Mouse (Mus musculus) forelimb bud, embryonic 11.5 days (tissue): ENCODE measurements at regions not wholly inside any gene's neighbourhood (a gene's known extent, or its start where the extent isn't known, plus 50 kb on each side); places are given as distances from the start of the nearest gene placed in this dataset.
"Not testable (repeated sequence)": the region's sequence is repeated elsewhere in the genome, so short reads cannot be mapped to it uniquely, and the experiment has no call there.

Experiments used
- DNase-seq: peaks from one replicate; pipeline ENCODE4 v3.0.0-alpha.2; 2012; ENCODE audit warnings: low read depth, low spot score

GRCm38 (mm10) chr8:31518903-31519302, 1909.6 kb upstream of the 5930422O12Rik start:
- no peak for DNase-seq

DNA sequence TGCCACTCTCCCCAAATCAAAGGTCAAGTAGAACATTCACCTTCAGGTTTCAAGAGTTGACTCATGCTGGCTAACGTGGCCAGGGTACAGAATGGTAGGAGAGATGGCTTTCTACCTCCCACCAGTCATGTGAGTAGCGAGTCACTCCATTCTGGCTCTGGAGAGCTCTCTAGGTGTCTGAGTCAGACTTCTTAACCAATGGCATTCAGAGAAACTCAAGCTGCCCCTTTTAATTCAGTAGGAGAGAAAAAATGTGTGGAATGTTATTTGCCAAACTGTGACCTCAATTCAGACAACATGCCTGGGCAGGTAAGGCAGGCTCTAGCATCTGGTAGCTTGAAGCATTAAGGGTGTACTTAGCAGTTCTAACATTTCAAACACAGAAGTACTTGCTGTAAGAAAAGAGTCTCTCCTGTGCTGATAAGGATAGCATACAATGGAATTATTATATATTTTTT, 1907.5 kb upstream of the 5930422O12Rik start:
- DNase-seq, result peak; percentile 48

DNA sequence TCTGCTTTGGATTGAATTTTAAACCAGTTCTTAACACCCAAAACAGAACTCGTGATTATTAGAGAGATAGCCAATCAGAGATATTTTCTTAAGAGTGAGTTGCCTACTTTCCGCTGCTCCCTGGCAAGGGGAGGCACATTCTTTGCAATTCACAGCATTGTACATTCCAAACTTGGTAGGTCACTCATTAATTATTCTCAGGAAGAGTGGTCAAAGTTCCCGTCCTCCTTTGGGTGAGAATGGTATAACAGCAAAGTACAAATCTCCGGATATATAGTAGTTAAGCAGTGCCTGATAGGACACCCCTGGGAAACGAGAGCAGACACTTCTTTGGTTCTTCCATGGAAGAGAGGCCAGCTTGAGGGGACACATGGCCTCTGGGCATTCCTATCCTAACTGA, 1903.4 kb upstream of the 5930422O12Rik start:
- DNase-seq, result no peak

DNA sequence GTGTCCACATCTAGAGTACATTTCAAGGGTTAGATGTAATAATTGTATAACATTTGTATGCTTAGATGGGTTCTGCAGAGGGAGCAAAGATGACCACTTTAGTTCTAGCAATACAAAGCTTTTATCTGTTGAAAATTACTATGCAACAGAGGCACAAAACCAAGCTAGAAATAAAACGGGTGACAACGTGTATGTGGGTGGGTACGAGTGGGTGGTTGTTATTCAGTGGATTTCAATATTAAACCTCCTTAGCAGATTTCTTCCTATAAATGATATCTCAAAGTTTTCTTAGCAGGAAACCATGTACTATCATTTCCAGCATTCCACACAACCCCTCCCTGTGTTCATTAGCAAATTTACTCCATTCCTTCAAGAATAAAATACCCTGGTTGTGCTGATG, 1889.3 kb upstream of the 5930422O12Rik start:
- DNase-seq, result no peak

DNA sequence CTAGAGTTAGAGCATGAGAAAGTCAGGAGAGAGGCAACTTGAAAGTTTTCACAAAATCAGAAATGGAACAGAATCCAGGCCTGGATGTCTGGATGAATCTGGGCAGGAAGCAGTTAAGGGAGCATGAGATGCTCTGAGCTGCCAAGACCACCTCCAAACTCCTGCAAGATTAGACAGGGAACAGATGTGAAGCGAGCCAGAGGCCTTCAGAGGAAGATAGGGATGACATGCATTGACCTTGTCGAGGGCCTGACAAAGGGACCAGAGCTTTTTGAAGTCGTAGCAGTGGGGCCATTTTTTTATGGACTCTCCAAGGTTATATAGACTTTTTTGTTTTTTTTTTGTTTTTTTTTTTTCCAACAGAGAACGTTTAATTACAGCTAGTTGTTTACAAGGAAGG, 1886.9 kb upstream of the 5930422O12Rik start:
- no peak for DNase-seq

- DNase-seq, result no peak
Measured at GRCm38 (mm10) chr8:31574136-31574535, 1854.4 kb upstream of the 5930422O12Rik start.

DNA sequence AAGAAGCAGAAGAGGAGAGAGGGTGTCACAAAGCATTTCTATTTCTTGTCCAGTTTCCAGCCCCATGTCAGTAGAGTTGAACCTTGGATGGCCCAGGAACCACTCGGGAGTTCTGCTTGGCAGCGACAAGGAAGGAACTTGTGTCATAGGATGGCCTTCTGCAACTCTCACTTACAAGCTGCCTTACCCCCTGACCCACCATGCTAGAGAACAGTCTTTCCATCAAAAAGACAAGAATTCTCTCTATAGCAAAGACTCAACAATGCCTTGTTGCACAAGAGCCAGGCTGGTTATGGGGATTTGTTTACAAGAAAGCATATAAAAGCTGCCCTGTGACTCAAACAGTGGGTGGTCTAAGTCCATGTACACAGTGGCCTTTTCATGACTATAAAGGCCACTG, 1852.4 kb upstream of the 5930422O12Rik start:
- peak; percentile 1 for DNase-seq

- no peak for DNase-seq
Measured at GRCm38 (mm10) chr8:31584661-31585060, 1843.8 kb upstream of the 5930422O12Rik start.

DNA sequence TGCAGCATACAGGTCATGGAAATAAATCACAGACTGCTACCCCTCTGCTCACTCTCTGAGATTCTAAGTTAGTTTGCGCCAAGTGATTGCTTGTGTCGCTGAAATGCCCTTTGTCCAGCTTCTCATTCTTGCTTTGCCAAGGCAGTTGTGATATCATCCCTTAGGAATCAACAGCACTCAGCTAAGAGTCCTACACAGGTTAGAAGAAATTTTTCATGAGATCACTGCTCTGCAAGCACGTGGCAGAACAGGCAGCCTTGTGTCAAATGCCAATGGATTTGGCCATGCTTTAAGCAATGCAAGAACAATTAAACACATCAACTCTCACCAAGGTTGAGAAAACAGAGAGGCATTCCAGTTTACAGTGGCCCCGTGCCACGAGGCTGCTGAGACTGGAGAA, 1829.0 kb upstream of the 5930422O12Rik start:
- DNase-seq, result no peak

GRCm38 (mm10) chr8:31600979-31601378, 1827.5 kb upstream of the 5930422O12Rik start:
- no peak for DNase-seq

DNA sequence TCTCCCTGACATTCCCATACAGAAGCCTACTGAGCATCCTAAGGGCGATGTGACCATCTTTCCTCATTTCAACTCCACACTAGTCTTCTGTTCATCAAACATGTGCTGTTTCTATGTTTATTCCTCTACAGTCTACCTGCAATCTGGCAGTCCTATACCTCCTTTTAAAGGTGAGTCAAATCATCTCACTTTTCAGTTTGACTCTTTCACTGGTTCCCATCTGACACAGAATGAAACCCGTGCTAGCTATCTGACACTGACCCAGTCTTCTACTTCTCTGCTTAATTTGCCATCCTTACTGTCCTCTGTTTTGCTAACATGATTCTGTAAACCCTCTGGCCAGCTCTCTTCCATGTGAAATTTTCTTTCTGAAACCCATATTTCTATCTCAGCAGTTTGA, 1812.0 kb upstream of the 5930422O12Rik start:
- DNase-seq, result no peak

DNA sequence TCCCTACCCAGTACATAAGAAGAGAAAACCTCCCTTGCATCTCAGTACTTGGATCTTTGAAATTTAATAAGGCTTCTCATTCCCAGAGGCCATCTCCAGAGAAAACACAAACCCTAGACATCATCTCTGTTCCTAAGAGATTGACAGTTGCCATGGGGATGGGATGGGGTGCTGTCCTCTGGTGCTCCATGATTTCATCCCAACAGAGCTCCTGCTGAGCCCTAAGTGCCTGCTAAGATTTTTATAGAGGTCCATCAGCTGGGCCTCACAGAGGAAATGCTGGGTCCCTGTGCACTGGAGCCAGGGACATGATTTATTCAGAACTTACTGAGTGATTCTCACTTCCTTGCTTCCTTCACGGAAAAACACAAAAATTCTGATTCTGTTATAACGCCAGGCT, 1800.8 kb upstream of the 5930422O12Rik start:
- DNase-seq, result no peak

DNA sequence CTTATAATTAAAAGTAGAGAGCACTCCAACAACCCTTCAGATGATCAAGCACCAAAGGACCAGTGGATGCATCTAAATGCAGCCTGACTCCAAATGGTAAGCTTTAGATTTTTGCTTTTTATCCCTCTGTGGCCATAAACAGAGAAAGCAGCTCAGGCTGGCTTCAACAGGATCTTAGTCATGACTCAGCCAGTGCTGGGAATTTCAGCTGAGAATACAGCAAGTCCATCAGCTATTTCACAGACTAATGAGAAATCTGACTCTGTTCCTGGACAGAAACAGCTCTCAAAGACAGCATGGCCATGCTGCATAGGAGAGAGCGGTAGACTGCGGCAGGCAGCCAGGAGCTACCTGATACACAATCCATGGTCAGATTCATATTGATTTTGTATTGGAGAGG, 1800.4 kb upstream of the 5930422O12Rik start:
- peak; percentile 16 for DNase-seq

DNA sequence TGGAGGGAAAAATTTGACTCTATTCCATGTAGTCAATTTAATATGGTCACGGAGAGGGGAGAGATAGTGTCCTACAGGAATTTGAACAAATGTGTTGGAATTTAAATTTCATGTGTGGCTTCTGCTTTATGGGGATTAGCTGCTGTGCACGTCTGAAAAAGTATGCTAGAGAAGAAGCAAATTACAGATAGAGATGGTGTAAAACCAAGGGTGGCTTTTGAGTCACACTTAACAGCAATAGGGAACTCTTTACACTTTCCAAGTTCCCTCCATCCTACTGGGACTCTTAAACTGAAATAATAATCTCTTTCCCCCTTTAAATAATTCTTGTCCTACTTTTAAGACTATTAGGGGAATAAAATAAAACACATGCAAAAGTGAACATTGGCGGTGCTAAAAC, 1790.1 kb upstream of the 5930422O12Rik start:
- DNase-seq, result no peak

DNA sequence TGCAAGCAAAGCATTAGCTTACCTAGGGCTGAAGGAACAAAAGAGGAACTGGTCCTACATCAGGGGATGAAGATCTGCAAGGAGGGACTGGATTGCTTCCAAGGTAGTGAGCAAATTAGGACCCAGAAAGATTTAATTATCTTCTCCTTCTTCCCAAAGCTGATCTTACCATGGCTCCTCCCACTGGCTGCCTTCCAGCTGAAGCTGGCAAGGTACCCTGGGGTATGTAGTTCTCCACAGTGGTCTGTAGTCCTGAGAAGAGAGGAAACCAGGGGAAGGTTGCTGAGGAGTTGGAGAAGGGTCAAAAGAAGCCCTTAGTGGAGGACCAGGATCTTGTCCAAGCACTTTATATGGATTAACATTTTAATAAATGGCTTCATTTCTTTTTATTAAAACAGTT, 1764.8 kb upstream of the 5930422O12Rik start:
- no peak for DNase-seq

DNA sequence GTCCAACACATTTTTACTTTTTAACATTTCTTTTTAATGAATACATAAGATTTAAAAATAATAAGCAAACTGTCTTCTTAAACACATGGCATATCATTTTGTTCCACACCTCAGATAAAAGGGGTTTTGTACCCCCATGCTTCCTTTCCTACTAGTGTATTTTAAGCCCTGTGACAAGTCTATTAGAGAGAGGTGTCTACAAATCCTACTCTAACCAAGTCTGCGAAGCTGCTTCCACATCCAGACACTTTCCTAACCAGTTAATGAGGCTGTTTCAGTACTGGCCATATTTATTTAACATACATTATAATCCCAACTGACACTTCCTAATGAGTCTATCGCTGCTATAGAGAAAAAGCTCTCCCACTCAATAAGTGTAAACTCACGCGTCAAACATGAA, 1763.0 kb upstream of the 5930422O12Rik start:
- no peak for DNase-seq

DNA sequence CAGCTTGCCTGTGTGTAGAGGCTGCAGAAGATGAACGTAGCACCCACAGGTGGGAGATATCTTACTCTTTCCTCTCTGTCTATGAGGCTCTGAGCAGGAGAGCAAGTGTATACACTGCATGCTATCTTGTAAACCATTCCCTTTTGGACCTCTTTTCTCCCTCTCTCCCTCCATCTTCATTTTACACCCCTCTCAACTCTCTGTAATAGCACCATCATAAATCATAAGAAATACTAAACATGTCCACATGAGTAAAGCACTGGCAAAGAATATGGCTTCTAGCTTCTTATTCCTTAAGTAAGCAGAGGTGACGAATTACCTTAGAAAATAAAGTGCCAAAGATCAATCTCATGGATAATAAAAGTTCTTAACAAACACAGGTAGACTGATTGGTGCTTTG, 1724.3 kb upstream of the 5930422O12Rik start:
- no peak for DNase-seq

GRCm38 (mm10) chr8:31713321-31714076, 1715.0 kb upstream of the 5930422O12Rik start:
- no peak for DNase-seq

GRCm38 (mm10) chr8:31714077-31714458, 1714.4 kb upstream of the 5930422O12Rik start:
- no peak for DNase-seq

DNA sequence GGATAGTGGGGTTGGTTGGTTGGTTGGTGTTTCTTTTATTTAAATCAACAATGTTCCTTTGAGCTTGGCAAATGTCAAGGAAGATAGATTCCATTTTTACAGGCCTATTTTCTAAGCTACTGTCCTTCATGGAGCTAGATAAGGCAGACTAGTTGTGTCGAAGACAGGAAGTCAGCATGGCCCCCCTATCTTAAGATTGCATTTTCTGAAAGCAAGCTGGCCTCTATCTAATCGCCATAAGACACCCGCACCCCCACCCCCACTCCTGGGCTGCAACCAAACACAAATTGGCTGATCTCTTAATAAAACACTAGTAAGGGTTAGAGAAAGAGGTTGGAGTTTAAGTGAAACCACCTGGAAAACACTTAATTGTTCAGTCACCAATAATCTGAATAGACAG, 1708.5 kb upstream of the 5930422O12Rik start:
- DNase-seq, result no peak

DNA sequence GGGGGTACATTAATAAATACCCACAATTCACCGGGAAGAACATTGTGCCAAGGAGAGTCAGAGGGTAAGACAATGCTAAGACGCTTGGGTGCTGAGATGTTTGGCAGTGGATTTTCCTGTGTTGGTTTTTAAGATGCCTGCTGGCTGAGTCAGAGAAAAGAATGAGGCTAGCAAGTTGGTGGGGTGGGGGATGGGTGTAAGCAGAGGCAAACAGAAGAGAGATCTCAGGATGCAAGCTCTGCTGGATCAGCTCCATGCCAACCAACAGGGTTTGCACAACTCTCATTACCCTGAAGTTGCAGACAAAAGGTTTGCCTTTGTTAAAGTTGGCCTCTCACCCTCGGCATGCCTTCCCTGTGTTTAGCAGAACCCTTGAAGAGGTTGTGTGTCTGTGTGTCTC, 1707.9 kb upstream of the 5930422O12Rik start:
- no peak for DNase-seq

- DNase-seq, result no peak
Measured at GRCm38 (mm10) chr8:31725430-31725829, 1703.1 kb upstream of the 5930422O12Rik start.

DNA sequence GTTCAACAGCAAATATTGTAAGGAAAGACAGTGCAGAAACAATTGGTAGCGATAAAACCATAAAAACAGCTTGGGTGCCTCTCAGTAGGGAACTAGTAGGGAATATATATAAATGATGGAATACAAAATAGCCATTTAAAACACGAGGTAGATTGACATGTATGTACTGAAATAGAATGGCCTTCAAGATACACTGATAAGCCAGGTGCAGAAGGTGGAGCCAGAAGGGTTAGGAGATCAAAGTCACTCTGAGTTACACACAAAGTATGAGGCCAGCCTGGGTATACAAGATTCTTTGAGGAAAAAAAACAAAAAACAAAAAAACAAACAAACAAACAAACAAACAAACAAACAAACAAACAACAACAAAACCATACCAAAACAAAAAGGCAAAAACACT, 1692.9 kb upstream of the 5930422O12Rik start:
- no peak for DNase-seq

- not testable (repeated sequence) for DNase-seq
Measured at GRCm38 (mm10) chr8:31737314-31737713, 1691.2 kb upstream of the 5930422O12Rik start.
